Mouse (Mus musculus): Measurements from ENCODE around the gene Gjb1. TPM values are rescaled to one million over a fixed set of nuclear protein-coding genes. Genes with fewer than 3 reads are reported as not detected.
"Not testable (repeated sequence)": the region's sequence is repeated elsewhere in the genome, so short reads cannot be mapped to it uniquely, and the experiment has no call there.

The Gjb1 gene
- total RNA-seq (2021), result under 1 TPM; 0.28 to 0.57 TPM
- long read RNA-seq, experiment 1, result 0 reads
- long read RNA-seq, experiment 2, result 0 reads

DNA sequence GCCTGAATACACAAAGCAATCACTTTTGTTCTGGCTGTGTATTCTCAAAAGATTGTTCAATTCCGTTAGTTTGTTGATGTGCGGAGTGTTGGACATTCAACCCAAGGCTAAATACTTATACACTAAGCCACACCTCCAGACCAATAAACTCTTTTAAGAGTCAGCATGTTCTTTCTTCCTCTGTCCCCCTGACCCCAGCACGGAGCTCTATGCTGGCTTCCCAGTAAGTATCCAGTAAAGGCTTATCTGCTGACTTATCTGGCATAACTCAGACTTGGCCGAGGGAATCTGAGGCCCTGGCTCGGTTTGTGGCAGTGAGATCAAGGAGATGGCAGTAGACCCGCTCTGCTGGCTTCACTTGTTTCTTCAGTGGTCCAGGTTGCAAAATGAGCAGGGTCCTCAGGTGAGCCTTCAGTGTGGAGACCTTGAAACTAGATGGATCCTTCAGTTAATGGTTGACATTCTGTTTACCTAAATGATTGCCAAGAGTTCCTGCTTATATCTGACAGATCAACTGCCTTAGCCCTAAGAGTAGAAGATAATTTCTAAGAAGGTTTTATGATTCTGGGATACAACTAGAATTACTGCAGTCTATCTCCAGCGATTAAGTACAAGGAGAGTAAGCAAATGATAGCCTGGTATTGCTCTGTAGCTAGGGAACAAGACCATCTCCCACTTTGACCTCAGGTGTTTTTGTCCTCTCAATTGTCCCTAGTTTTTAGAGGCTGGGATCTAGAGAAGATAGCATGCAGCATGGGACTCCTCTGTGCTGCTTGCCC is at the start of gene Gjb1:
Gjb1 (plus strand) TSS at position 189 of the 779 bp plus-strand sequence.
- no peak for DNase-seq
- intact Hi-C loops (cut with DNase I), result no loop called here

DNA sequence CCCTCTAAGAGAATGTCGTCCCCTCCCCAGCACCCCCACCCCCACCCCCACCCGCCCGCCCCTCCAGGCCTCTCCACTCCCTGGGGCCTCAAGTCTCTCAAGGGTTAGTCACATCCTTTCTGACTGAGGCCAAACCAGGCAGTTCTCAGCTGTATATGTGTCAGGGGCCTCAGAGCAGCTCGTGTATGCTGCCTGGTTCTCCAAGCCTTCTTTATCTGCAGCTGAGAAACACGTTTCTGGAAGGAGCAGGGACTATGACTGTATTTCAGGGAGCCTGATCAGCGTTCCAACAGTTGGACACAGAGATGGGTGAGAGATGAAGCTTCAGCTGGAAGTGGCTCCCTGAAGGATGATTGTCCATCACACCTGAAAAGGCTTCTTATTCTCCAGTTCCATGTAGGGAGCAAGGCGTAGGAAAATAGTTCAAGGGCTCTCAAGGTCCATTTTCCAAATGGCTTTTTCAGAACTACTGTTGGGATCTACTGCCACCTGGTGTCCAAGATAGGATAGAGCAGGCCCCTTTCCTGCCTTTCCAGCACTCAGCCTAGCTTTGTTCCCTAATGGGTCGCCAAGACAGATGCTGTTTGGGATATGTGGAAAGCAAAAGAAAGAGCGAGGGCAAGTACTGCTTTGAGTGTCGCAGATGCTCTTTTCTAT is 46.7 kb upstream of the Gjb1 start:
- intact Hi-C loops (cut with DNase I), result loop anchor here (1.0 to 10.0 kb wide), 2 partner anchors 198 to 555 kb away; no protein-coding TSS in a partner anchor
- DNase-seq, result peak; percentile 21 to 34

- DNase-seq, result no peak
- intact Hi-C loops (cut with DNase I), result loop anchor here (10.0 kb wide), 1 partner anchor 557 kb away; no protein-coding TSS in a partner anchor
Observed at GRCm38 (mm10) chrX:101332031-101332374, 44.2 kb upstream of the Gjb1 start.

GRCm38 (mm10) chrX:101332375-101333211 is 43.6 kb upstream of the Gjb1 start:
- peak; percentile 71 to 74 for DNase-seq
- intact Hi-C loops (cut with DNase I), result loop anchor here (10.0 kb wide), 1 partner anchor 558 kb away; no protein-coding TSS in a partner anchor

DNA sequence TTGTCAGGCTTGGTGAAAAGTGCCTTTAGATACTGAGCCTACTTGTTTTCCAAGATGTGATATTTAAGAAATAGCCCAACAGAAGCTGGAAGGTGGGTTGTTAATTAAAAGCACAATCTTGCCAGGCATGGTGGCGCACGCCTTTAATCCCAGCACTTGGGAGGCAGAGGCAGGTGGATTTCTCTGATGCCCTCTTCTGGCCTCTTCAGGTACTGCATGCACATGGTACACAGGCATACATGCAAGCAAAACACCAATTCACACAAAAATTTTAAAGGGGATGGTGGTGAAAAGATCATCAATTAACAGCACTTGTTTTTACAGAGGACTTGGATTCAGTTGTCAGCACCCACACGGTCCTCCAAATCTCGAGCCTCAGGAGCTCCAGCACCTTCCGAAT is 41.6 kb upstream of the Gjb1 start:
- no peak for DNase-seq
- intact Hi-C loops (cut with DNase I), result loop anchor here (10.0 kb wide), 1 partner anchor 560 kb away; no protein-coding TSS in a partner anchor

DNA sequence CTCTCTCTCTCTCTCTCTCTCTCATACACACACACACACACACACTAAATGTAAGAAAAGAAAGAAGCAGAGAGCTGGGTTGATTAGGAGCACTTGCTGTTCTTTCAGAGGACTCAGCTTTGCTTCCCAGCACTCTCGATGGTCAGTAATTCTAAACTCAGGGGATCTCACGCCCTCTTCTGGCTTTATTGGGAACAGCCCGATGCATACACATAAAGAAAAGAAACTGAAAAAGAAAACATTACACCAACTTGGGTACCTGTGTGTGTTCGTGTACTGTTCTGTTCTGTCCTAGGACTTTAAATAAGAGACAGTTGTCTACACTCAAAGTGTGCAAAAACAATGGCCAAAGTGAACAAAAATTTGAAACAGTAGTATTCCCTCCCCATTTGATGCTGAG is 37.5 kb upstream of the Gjb1 start:
- intact Hi-C loops (cut with DNase I), result loop anchor here (10.0 kb wide), 1 partner anchor 564 kb away; no protein-coding TSS in a partner anchor

GRCm38 (mm10) chrX:101342837-101343236 is 33.3 kb upstream of the Gjb1 start:
- DNase-seq; intact Hi-C loops (cut with DNase I): not testable (repeated sequence)

More for the DNA sequence above, 37.5 kb upstream of the Gjb1 start:
- DNase-seq, result no peak

GRCm38 (mm10) chrX:101345456-101345855 is 30.7 kb upstream of the Gjb1 start:
- intact Hi-C loops (cut with DNase I), result no loop called here
- no peak for DNase-seq

DNA sequence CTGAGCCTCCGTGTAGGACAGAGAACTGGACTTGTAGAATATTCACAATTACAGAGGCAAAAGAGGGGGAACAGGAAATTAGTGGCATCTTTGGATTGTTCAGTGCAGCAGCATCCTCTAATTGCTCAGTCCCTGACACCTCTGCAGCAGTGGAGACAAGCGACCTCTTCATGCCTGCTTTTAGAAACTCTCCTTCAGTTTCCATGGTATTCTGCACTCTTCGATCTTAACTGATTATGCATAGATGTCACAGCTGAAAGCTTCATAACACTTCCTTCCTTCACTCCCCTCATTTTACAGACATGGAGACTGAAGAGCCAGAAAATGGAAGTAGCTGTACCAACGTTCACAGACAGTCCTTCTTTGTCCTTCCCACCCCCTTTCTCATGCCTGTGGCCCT is 29.7 kb upstream of the Gjb1 start:
- intact Hi-C loops (cut with DNase I), result no loop called here
- DNase-seq, result no peak

- intact Hi-C loops (cut with DNase I), result no loop called here
Observed at GRCm38 (mm10) chrX:101351188-101351587, 25.0 kb upstream of the Gjb1 start.

DNA sequence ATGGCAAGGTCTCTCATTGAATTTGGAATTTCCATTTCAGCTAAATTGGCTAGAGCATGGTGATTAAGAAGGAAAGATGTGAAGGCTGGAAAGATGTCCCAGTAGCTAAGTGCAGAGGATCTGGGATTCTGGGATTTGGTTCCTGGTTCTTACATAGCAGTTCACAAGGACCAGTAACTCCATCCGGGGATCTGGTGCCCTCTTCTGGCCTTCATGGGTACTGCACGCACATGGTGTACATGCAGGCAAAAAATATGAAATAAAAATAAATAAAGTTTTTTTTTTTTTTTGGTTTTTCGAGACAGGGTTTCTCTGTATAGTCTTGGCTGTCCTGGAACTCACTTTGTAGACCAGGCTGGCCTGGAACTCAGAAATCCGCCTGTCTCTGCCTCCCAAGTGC is 17.3 kb upstream of the Gjb1 start:
- DNase-seq; intact Hi-C loops (cut with DNase I): not testable (repeated sequence)

More at GRCm38 (mm10) chrX:101351188-101351587, 25.0 kb upstream of the Gjb1 start:
- DNase-seq, result no peak

DNA sequence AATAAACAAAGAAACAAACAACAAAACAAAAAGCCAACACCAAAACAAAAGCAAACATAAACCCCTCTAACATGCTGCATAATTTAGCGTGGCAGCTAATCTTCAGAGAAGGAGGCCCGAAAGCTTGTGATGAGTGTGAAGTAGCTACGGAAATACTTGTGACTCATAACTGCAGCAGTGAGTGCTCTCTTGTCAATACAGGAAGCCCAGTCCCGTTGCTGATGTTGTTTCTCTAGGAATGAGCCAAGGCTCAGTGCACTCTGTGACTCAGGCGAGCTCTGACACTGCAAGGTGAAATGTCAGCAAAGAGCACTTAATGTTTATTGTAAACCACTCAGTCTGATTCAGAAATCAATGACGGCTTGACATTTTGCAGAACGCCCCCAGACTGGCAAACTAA is 7.2 kb upstream of the Gjb1 start:
- no peak for DNase-seq
- intact Hi-C loops (cut with DNase I), result no loop called here

GRCm38 (mm10) chrX:101370573-101370972 is 5.6 kb upstream of the Gjb1 start:
- intact Hi-C loops (cut with DNase I), result no loop called here
- no peak for DNase-seq

DNA sequence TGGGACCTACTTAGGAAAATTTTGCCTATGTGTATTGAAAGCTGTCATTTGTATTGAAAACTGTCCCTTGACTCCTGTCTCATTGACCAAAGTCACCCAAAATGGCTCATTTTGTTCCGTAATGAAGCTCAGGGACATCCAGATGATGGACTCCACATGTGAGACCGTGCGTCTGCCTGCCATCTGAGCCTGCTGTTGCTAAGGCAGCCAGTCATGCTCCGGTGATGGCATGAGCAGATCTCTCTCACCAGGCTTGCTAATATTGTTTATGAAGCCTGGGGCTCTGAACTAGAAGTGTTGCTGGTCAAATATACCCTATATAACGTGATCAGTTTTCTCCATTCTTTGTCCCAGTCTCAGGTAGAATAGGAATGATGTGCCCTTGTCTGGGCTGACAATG is 3.2 kb upstream of the Gjb1 start:
- intact Hi-C loops (cut with DNase I), result no loop called here
- DNase-seq, result no peak

DNA sequence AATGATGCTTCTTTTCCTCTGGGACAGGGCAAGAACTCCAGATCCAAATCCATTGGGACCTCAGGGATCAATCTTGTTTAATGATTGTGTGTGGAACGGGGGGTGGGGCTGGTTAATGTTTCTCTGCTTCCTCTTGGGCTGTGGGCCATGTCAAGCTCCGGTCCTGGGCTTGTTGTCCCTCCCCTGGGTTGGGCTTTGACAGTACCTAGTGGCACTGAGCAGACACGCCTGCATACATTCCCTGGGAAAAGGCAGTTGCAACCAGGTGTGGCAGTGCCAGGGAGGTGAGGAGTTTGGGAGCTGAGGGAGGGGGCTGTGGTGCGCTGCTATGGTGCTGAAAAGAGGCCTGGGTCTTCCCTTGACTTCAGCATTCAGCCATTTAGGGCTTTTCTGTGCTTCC is 898 bp downstream of the Gjb1 start:
- intact Hi-C loops (cut with DNase I), result no loop called here
- no peak for DNase-seq

GRCm38 (mm10) chrX:101379744-101380143 is 3.6 kb downstream of the Gjb1 start:
- DNase-seq, result no peak

DNA sequence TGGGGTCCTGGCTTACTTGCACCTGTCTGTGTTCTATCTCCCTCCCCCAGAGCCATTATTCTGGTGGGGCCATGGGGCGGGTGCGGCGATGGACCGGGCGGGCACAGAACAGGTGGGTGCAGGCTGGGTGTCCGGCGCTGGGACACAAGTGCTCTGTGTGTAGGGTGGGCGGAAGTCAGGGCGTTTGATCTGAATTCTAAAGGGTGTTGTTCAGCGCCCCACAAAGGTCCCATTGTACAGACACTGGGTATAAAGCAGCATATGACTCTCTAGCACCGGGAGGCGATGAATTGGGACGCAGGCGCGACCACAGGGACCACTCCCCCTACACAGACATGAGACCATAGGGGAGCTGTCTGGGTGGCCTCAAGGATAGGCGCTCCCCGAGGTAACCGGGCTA is 7.3 kb downstream of the Gjb1 start:
- intact Hi-C loops (cut with DNase I), result no loop called here
- DNase-seq, result no peak

More at GRCm38 (mm10) chrX:101379744-101380143, 3.6 kb downstream of the Gjb1 start:
- intact Hi-C loops (cut with DNase I), result no loop called here

DNA sequence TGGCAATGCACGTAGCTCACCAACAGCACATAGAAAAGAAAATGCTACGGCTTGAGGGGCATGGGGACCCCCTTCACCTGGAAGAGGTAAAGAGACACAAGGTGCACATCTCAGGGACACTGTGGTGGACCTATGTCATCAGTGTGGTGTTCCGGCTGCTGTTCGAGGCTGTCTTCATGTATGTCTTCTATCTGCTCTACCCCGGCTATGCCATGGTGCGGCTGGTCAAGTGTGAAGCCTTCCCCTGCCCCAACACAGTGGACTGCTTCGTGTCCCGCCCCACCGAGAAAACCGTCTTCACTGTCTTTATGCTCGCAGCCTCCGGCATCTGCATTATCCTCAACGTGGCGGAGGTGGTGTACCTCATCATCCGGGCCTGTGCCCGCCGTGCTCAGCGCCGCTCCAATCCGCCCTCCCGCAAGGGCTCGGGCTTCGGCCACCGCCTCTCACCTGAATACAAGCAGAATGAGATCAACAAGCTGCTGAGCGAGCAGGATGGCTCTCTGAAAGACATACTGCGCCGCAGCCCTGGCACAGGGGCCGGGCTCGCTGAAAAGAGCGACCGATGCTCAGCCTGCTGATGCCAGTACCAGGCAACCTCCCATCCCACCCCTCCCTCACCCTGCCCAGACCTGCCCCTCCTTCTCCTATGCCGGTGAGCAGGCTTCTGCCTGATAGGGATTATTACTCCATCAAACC is 8.4 kb downstream of the Gjb1 start:
- no peak for DNase-seq
- intact Hi-C loops (cut with DNase I), result no loop called here

DNA sequence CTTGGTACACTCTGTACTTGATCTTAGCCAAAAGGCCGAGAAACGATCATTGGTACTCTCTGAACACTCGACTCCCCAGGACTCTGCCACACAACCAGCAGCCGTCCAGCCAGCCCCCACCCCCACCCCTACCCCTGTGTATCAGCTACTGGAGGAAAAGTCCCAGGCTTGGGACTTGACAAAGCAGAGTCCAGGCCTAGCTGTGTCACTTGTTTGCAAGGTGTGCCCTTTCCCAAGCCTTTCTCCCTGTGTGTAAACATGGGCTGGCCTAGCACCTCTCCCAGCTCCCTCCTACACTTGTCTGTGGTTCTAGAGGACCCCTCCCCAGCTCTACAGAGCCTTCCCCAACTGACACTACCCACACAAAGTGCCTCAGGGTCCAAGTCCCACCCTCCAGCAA is 10.0 kb downstream of the Gjb1 start:
- intact Hi-C loops (cut with DNase I), result no loop called here
- DNase-seq, result no peak
